Mouse (Mus musculus): Measurements from ENCODE around the gene Lsp1.

The Lsp1 gene

DNA sequence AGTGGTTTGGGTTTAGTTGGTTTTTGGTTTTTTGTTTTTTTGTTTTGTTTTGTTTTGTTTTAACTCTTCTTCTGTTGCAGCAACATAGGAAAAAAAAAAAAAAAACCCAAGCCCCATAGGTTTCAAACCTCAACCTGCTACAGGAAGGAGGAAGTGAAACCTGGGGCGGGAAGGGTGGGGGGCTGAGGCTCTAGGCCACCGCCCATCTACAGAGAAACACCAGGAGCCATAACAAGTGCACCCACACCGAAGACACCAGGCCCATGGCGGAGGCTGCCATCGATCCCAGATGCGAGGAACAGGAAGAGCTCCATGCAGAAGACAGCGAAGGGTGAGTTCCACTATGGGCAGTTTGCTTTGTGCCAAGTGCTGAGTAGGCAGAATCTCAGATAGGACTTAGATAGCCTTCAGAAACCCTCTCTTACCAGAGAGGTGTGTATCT, at the start of gene Lsp1:
TSS of gene Lsp1 (plus strand) at position 174 of the 442 bp plus-strand sequence.
- DNase-seq (ENCODE audit: low read depth), result peak; percentile 64

DNA sequence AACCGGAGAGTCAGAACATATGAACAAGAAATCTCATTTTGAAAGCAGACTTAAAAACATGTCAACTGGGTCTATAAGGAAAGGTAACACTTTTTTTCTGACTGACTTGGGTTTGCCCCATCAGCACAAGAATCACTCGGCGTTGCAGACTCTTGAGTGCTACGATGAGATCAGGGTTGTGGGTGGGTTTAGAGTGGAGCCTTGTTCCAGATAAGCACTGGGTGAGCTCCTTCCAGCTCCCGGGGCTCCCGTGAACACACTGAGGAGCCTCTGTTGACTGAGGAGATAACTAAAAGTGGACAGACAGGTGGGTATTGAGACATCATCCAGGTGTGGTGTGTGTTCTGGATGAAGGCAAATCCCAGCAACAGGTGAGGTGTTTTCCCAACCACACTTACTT, 47.3 kb upstream of the Lsp1 start:
- no peak for DNase-seq (ENCODE audit: low read depth)

DNA sequence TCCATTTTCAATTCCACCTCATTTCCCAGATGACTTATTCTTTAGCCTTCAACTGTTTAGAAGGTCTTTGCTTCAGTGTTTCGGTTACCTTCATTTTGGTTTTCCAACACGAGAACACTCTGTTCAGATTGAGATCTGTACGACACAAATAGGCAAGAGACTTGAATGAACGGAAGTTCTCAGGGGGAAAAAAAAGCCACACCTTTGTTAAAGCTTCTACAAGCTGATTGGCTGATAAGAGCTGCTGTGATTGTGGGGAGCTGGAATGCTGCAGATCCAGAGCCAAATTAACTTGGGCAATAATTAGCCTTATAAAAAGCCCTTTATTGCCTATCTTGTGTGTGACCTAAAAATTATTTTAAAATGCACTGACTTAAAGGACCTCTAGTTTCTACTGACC, 45.3 kb upstream of the Lsp1 start:
- no peak for DNase-seq (ENCODE audit: low read depth)

DNA sequence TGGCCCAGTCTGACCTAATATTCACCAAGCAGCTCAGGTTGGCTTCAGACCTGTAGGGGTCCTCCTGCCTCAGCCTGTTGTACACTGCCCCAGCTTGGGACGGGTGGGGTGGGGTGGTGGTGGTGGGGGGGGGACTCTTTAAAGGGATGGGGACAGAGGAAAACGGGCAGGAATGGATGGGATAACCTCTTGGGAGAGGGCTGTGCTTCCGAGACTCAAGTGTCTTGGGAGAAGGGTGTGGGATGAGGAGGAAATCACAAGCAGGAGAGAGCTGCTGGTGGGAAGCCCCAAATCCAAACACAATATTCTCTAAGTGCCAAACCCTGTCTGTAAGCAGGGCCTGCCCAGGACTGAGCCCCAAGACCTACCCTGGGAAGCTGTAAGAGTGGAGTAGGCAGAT, 44.4 kb upstream of the Lsp1 start:
- no peak for DNase-seq (ENCODE audit: low read depth)

DNA sequence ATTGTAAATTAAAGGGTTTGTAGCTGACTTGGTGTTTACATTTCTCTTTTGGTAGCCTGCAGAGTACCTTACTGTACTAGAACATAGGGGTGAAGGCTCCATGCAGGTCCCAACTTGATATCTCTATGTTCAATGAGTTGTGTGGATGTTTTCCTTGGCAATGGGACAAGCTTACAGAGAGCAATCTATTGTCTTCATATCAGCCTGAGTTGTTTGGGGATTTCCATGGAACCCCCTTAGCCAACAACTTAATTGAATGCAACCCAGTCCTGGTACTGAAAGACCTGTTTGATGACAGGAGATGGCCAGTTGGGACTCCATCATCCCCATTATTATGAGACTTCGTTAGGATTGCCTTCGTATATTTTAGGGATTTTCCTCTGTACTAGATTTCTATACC, 42.6 kb upstream of the Lsp1 start:
- no peak for DNase-seq (ENCODE audit: low read depth)

DNA sequence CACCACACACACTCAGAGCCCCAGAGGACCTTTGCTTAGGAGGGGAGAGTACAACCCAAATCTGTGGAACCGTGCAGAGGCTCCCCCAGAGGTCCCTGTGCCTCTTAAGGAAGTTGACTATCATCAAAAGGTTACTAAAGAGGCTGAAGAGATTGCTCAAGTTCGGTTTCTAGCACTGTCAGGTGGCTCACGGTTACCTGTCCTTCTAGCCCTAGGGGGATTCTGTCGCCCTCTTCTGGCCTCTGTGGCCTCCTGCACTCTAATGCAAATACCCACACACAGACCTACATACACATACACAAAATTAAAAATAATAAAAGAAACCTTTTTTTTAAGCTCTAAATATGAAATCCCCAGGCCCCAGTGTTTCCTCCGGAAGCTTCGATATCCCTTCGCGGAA, 41.9 kb upstream of the Lsp1 start:
- no peak for DNase-seq (ENCODE audit: low read depth)

DNA sequence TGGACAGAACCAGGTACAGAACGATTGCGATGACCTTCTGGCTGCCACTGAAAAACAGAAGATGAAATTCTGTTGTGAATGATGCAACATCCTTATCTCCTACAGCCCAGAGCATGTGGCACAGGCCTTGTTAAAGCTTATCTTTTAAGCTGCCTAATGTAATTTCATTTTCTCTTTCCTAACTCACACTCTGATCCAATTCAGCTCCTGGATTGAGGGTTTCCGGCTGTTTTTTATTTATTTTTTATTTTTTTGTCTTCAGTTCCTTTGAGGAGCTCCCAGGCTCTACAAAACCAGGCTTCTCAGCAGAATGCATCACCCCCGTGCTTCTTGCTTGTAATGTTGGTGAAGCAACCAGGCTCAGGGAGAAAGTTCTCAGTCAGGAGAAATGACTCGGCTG, 40.7 kb upstream of the Lsp1 start:
- DNase-seq (ENCODE audit: low read depth), result no peak

DNA sequence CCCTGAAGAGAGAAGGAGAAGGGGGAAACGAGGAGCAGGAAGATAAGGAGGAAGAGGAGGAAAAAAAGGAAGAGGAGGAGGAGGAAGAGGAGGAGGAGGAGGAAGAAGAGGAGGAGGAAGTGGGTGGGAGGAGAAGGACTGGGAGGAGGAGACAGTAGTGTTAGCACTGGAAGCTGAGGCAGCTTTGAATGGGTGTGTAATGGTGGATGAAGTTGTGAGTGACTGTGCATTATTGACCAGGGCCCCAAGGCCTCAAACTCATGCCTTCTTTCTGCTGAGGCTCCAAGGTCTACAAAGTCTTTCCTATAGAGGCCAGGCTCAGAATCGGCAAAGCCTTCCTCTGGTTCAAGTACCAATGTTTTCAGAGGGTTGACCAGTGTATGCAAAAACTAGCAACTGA, 38.8 kb upstream of the Lsp1 start:
- no peak for DNase-seq (ENCODE audit: low read depth)

DNA sequence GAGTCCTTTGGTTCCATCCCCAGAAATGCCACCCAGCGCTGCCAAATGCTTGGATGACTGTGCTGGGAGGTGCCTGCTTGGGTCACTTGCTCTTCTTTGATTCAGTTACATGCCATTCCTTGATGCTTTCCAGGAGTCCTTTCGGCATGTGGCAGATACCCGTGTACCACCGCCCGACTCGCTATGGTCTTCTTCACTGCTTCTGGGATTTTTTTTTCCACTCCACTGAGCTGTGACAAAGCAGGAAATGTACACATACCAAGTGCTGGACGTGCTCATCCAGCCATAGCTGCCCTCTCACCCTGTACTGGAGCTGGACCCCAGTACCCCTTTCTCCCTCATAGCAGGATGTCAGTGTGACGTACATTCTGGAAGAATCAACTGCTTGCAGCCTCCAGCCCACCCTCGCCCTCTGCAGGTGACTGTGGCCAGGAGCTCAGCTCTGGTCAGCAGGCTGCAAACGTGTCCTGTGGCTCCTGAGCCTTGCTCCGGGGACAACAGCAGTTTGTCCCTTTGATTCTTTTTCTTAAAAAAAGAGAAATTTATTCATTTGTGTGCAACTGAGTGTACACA, 34.9 kb upstream of the Lsp1 start:
- no peak for DNase-seq (ENCODE audit: low read depth)

DNA sequence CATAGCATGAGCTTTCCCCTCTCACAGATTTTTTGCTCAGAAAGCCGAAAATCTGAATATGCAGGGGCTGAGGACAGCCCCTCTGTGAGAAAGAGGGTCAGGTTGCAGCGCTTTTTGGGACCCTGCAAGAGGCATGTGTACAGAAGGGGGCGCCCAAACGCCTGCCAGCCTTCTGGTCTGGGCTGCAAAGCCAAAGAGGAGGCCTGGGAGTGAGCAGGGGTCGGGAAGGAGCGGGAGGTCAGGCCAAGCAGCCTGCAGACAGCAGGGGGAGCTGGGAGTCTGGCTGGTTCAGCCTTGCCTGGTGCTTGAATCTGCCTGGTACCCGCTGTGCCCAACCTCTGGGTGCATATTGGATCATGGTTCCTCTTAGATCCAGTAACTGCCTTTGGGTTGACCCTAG, 32.4 kb upstream of the Lsp1 start:
- no peak for DNase-seq (ENCODE audit: low read depth)

DNA sequence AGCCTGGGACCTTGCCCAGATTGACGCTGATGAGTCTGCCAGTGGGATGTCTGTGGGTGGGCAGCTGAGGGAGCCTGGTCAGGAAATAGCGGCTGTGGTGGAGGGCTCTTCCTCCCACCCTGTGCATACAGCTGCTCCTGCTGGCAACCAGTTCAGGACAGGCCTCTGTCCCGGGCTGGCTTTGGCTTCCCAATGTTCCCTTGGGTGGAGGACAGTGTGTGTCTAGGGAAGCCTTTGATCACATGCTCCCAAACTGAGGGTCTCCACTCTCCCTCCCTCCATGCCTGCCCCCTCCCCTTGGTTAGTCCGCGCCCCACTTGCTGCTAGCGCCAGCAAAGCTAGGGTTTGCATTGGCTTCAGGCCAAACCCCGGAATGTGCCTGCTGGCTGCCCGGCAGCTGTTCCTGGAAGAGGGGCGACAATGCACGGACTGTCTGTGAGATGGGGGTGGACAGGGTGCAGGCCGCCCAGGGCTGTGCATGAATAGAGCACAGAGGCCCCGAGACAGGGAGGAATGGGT, 30.4 kb upstream of the Lsp1 start:
- no peak for DNase-seq (ENCODE audit: low read depth)

DNA sequence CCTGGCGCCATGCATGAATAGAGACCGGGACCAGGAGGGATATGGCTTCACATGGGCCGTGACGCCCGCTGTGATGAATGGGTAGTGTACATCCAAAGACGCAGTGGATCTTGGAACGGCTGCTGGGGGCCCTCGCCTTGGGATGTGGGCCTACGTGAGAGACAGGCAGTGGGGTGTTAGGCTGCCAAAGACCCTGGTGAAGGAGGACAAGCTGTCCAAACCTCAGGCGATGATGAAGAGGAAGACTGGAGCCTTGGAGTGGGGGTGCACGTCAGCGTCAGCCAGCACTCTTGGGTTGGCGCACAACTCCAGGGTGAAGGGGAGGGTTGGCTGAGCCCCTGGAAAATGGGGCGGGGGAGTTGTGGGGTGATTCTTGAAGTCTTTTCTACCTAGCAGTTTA, 29.5 kb upstream of the Lsp1 start:
- no peak for DNase-seq (ENCODE audit: low read depth)

DNA sequence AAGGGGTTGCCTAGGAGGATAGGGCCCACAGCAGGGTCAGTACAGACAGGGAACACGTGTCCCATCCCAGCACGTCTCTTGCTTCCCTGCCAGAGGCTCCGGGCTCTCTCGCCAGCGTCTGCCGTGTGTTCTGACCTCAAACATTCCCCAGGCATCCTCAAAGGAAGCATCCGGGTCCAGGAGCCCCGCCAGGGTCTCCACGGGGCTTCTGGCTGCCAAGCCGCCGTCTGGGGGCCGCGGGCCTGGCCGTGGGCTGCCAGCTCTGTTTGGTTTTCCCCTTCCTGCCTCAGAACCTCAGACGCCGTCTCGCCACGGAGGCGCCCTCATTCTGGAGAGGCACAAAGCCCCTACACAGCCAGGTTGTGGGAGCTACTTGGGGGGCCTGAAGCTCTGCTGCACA, 27.0 kb upstream of the Lsp1 start:
- DNase-seq (ENCODE audit: low read depth), result no peak

DNA sequence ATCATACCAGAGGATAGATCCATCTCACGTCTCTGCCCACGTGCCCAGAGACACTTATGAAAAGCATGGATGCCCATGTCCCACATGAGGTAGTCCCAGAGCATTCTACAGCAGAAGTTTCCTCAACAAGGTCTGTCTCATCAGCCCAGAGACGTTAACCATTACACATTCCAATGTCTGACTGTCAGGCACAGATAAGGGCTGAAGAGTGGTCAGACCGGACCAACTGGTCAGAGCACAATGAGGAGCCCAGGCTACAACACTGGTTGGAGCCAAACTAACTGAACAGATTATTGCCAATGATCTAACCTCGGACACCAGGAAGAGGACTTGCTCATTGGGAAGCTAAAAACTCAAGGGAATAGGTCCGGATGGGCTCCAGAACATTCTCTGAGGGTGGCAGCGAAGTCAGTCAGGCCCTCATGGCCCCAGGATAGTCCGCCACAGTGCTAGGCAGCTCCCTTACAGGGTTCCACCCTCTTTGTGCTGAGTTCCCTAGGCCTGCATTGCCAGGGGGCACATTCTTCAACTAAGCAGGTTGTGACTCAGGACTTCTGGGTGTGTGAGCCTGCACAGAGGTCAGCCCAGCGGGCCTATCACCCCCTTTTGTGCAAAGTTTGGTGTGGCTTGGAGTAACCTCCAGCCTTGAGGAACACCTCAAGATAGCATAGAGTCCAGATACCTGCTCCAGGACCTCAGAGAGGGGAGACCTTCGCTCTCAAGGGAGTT, 26.3 kb upstream of the Lsp1 start, which contains the start of gene Syt8:
TSS of gene Syt8 (plus strand) at position 714 of the 729 bp plus-strand sequence.
- no peak for DNase-seq (ENCODE audit: low read depth)

DNA sequence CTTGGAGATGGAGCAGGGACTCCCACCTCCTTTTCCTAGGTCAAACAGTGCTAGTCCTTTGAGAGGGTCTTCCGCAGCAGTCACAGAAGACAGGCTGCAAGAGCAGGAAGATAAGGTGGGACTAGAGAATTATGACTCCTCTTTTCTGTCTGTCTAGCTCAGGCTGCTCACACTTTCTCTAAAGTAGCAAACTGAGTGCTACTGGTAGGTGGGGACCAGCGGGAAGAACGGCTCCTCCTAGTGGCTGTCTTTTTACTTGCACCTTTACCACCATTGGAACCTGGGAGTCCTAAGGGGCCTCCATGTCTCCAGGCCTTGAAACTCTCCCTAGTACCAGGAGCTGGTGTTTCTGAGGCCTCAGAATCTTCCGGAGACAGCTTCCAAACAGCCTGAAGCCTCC, 25.1 kb upstream of the Lsp1 start:
- DNase-seq (ENCODE audit: low read depth), result peak; percentile 87

DNA sequence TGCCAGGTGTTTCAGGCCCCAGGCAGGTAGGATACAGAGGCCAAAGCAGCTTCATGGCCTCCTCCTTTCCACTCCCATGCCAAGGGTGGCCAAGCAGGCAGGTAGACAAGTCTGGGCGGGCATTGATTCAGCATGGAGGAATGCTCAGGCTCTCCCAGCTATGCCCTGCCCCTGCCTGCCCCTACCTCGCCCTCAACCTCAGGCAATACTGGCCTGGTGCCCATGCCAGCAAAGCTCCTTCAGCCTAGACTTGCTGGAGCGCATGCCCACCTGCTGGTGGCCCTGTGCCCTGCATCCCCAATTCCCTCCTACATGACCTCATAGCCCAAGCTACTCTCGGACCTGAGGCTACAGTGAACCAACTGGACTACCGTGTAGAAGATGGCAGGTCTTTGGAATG, 23.3 kb upstream of the Lsp1 start:
- DNase-seq (ENCODE audit: low read depth), result no peak

DNA sequence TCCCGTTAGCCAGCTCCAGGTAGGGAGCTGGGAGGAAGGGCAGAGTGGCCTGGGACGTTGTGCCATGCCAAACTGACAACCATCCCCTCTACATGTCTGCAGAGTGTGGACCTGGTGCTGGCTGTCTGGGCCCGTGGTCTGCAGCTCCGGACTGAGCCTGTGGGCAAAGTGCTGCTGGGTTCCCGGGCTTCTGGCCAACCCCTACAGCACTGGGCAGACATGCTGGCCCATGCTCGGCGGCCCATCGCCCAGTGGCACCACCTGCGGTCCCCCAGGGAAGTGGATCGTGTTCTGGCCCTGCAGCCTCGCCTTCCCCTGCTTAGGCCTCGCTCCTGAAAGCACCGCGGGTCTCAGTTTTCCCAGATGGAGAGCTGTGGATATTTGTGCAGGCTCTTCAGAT, 20.6 kb upstream of the Lsp1 start:
- DNase-seq (ENCODE audit: low read depth), result no peak

DNA sequence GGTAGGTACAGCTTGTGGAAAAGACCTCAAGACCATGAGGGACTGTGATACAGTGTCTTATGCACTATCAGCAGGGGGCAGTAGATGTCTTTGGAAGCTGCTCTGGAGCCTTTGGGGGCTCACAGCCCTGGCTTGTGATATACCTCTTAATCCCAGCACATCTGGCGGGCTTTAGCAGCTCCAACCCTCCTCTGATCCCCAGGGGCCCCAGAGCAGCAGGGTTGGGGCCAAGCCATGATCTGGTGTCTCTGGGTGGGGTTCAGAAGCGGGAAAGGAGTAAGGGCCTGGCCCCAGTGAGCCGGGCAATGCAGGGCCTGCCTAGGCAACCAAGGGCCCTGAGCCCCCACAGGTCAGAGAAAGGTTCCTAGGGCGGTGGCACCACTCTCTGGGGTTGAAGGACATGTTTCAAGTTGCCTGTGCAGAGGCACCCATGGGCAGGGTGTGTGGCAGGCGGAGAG, 19.9 kb upstream of the Lsp1 start:
- peak; percentile 53 for DNase-seq (ENCODE audit: low read depth)

DNA sequence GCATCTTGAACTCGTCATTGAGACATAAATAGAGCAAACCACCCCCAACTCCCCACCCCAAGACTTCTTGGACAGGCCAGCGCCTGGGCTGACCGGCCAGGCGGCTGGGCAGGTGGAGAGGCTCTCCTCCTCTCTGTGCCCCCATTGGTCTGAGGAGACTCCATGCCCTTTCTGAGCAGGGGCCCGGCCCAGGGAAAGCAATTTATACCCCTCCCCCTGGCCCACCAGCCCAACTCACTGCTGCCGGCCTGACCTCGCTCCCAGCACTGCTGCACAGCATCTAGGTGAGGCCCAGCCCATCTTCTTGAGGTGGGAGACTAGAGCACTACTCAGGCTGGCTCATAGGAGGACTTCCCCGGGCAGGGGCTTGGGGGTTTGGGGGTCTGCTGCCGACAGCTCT, 19.0 kb upstream of the Lsp1 start, which contains the start of gene Tnni2:
TSS of gene Tnni2 (plus strand) at position 224 of the 400 bp plus-strand sequence.
- no peak for DNase-seq (ENCODE audit: low read depth)

DNA sequence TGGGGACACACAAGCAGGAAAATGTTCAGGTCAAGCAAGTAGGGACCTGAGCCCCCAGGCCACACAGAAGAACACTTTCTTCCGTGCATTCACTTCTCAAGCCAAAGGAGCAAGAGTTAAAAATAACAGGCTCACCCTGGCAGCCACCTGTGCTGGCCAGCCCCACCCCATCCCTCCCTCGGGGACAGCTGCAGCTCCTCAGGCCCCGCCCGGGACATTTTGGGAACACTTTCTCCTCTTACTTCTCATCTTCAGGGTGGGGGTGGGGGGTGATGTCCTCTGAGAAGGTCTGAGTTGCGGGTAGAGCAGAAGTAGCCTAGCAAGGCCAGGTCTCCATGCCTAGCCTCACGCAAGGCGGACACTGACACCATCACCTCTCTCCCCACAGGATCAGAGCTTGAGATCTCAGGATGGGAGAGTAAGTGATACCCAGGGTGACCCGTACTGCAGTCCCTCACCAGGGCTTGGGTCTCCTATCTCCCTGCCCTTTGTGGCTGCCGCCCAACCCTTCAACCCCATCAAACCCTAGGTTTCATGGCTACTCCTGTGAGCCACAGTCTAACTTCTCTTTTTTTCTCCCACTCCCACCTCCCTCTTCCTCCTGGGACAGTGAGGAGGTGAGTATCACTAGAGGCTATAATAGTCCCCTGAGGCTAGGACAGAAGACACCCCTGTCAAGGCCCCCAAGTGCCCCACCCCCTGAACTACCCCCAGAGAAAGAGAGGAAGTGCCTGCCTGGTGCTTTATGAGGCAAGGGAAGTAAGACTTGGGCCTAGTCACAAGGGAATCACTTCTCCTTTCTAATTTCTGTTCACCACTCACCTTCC, 18.3 kb upstream of the Lsp1 start:
- DNase-seq (ENCODE audit: low read depth), result no peak

DNA sequence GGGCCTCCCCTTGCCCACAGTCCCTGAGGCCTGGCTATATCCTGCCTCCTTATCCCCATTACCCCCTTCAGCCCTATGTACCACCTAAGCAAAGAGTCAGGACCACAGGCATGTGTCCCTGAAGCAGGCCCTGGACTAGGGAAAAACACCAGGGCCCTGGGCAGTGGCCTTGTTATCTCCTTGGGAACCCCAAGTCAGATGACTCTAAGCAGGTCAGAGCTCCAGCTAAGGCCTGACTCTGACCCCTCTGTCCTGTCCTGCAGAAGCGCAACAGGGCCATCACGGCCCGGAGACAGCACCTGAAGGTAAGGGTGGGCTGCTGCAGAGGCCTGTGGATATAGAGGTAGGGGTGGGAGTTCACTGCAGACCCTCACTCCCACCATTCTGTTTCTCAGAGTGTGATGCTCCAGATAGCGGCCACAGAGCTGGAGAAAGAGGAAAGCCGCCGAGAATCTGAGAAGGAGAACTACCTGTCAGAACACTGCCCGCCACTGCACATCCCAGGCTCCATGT, 17.6 kb upstream of the Lsp1 start:
- no peak for DNase-seq (ENCODE audit: low read depth)

DNA sequence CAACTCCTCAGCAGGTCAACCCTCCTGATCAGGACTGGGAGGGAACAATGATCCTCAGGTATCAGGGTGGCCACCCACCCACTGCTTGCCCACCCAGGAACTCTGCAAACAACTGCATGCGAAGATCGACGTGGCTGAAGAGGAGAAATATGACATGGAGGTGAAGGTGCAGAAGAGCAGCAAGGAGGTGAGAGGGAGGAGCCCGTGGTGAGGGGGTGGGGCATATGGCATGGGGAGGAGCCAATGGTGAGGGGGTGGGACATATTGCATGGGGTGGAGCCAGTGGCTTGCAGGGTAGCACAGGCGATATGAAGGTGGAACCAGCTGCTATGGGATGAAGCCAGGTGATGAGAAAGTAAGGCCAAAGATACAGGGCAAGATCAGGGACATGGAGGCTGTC, 17.1 kb upstream of the Lsp1 start:
- DNase-seq (ENCODE audit: low read depth), result no peak

DNA sequence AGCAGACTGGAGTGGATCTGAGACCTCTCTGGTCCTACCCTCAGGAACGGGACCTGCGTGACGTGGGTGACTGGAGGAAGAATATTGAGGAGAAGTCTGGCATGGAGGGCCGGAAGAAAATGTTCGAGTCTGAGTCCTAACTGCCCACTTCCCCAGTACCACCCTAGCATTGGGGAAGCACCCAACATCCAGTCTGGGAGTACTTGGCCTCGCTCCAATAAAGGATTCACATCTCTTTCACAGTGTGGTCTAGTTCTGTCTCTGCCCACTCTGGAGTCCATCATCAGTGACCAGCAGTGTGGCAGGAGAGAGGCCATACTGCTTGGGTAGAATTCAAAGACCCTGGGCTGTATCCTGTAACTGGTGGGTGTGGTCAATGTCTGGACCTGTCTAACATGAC, 16.4 kb upstream of the Lsp1 start:
- no peak for DNase-seq (ENCODE audit: low read depth)
